Mouse (Mus musculus): ENCODE measurements around the gene Zscan5b. TPM values are rescaled to one million over a fixed set of nuclear protein-coding genes. Genes with fewer than 3 reads are reported as not detected.

Zscan5b gene
- total RNA-seq, 2 experiments from 2014 or later, result not detected

Other genes with a start within 250 kb of the Zscan5b start
- not detected for gene Vmn1r65, start 211.3 kb upstream of the Zscan5b start, total RNA-seq (2021)
- gene Nlrp4c, start 177.1 kb upstream of the Zscan5b start, total RNA-seq (2021), result not detected
- gene Zfp787, start 66.3 kb upstream of the Zscan5b start, total RNA-seq (2021), result 10 to 100 TPM; 23.5 to 26.5 TPM
- gene Zfp444, start 50.1 kb upstream of the Zscan5b start, total RNA-seq (2021), result 10 to 100 TPM; 52.7 to 60.6 TPM
- not detected for gene Galp, start 25.2 kb upstream of the Zscan5b start, total RNA-seq (2021)
- gene Epp13, start 30.4 kb downstream of the Zscan5b start, total RNA-seq (2021), result not detected
- gene Zfp667, start 64.3 kb downstream of the Zscan5b start, total RNA-seq (2021), result 10 to 100 TPM; 17.6 to 19.0 TPM
- 10 to 100 TPM; 10.4 to 13.1 TPM for gene Zfp583, start 109.0 kb downstream of the Zscan5b start, total RNA-seq (2021)
- 1 to 10 TPM; 6.0 to 8.0 TPM for gene Gm3854, start 121.5 kb downstream of the Zscan5b start, total RNA-seq (2021)
- gene Zfp78, start 141.0 kb downstream of the Zscan5b start, total RNA-seq (2021), result 1 to 10 TPM; 5.3 to 5.8 TPM
- 10 to 100 TPM in 1 of 2 experiments, 1 to 10 TPM in 1; 6.0 to 12.0 TPM for gene Zfp28, start 161.0 kb downstream of the Zscan5b start, total RNA-seq (2021)
- gene Smim17, start 176.4 kb downstream of the Zscan5b start, total RNA-seq (2021), result 10 to 100 TPM; 21.3 to 24.2 TPM
- gene Gm20715, start 188.0 kb downstream of the Zscan5b start, total RNA-seq (2021), result under 1 TPM; 0.45 to 0.68 TPM
- 1 to 10 TPM in 1 of 2 experiments, under 1 TPM in 1; 0.99 to 2.4 TPM for gene Olfr1344, start 216.4 kb downstream of the Zscan5b start, total RNA-seq (2021)
- gene Olfr1336, start 233.9 kb downstream of the Zscan5b start, total RNA-seq (2021), result under 1 TPM; 0.08 to 0.12 TPM
- gene Olfr1346, start 244.8 kb downstream of the Zscan5b start, total RNA-seq (2021), result not detected